Comparison of ENCODE assay signal across 8 mouse cellular contexts in the genomic region with DNA sequence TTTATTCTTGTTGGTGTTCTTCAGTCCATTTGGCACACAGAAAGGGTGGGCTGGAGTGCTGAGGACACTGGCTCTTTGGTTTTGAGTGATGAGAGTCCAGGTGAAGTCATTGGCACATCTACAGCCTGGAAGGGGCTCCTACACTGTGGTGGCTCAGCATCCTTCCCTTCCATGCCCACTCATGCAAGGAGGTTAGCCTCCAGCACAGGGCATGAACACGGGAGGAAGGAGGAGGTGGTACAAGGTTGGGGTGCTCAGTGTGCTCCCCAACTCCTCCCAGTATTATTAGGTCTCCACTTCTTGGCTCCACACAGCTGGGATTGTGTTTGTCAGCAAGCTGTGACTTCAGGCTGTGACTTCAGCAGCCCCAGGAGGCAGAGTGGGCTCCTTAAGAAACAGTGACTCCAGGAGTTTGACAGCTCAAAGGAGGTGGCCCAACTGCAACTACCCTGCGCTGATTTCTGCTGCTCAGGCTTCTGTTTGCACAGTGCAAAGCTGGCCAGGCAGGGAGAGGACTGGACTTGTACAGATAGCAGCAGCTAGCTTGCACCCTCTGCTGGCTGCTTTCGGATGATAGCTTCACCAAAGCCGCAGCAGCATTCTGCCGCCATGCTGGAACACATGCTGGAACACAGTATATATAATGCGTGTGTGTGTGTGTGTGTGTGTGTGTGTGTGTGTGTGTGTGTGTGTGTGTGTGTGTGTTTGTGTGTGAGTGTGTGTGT. TPM values are rescaled to one million over a fixed set of nuclear protein-coding genes. Genes with fewer than 3 reads are reported as not detected.
DNase-seq lines count a peak whose midpoint lies in the region; ATAC-seq and TF ChIP-seq lines count a peak whose summit lies in the region.

No protein-coding gene starts in this region.

- H3K4me2 ChIP-seq in lung, postnatal 0 days (replicated peaks; ENCODE audit: low read depth, low read length): no peak overlapping the region

- no peak overlapping the region for H3K4me3 ChIP-seq in hindbrain, embryonic 10.5 days
- H3K4me3 ChIP-seq in lung, postnatal 0 days (ENCODE audit: low read depth, low read length): no peak overlapping the region

- peak; percentile 65 for DNase-seq in WW6 (ENCODE audit: low read depth, low spot score)
- peak; percentile 93 to 94 for DNase-seq in cerebellum, postnatal 10 days
- DNase-seq in frontal cortex, postnatal 10 days (ENCODE audit: low spot score in 2 of 2): peak; percentile 59 to 80
- peak; percentile 86 for DNase-seq in hindbrain, embryonic 10.5 days (ENCODE audit: low spot score)
- DNase-seq in layer of hippocampus, postnatal 25 days (ENCODE audit: extremely low spot score in 1 of 2, low spot score in 1 of 2): peak; percentile 59 to 78
- peak; percentile 93 for DNase-seq in lung, postnatal 0 days (ENCODE audit: low spot score)
- peak; percentile 70 for DNase-seq in retina, postnatal 7 days (ENCODE audit: low read depth, low spot score)

- H3K36me3 ChIP-seq in hindbrain, embryonic 10.5 days: no peaks in the 10 kb centered on the region
- no peaks in the 10 kb centered on the region for H3K36me3 ChIP-seq in lung, postnatal 0 days (ENCODE audit: insufficient read depth, low read length)

- peak; percentile 87 for ATAC-seq in lung, postnatal 0 days
- no peak for ATAC-seq in inflammation-experienced regulatory T-cells, adult 6 months

- TF ChIP-seq CTCF in lung, postnatal 0 days (IDR thresholded peaks at IDR 0.05): peak; percentile 96

- peaks cover 18% of the 10 kb centered on the region for H3K4me1 ChIP-seq in hindbrain, embryonic 10.5 days (replicated peaks)
- no peaks in the 10 kb centered on the region for H3K4me1 ChIP-seq in lung, postnatal 0 days (ENCODE audit: insufficient read depth, low read depth, low read length)

- no peaks in the 10 kb centered on the region for H3K9me3 ChIP-seq in hindbrain, embryonic 10.5 days
- H3K9me3 ChIP-seq in lung, postnatal 0 days (ENCODE audit: low read length): no peaks in the 10 kb centered on the region

- TF ChIP-seq EP300 in lung, postnatal 0 days (IDR thresholded peaks at IDR 0.05): no peak

- H3K27me3 ChIP-seq in hindbrain, embryonic 10.5 days (ENCODE audit: insufficient read depth, poor library complexity, severe bottlenecking): no peaks in the 10 kb centered on the region; the same call in 1 of the 2 replicates
- H3K27me3 ChIP-seq in lung, postnatal 0 days (replicated peaks; ENCODE audit: insufficient read depth, low read length): no peaks in the 10 kb centered on the region

- 0 out of 2 replicates have a peak overlapping the region, but pooled peaks have one; percentile 12 for H3K27ac ChIP-seq in hindbrain, embryonic 10.5 days
- no peak overlapping the region for H3K27ac ChIP-seq in lung, postnatal 0 days (ENCODE audit: low read length)

- WGBS in hindbrain, embryonic 10.5 days: 16% methylated on average over 6 of the region's 6 CpGs
- 8% methylated on average over 6 of the region's 6 CpGs for WGBS in lung, postnatal 0 days

- H3K9ac ChIP-seq in lung, postnatal 0 days (replicated peaks; ENCODE audit: low read depth): no peak overlapping the region

RNA-seq across cellular contexts. Expression of a gene that starts 22.1 kb away (rescaled TPM):
- 66.4 and 76.6 TPM in 2 replicates for polyA plus RNA-seq in hindbrain, embryonic 10.5 days (2016; fragmentation: Nextera tagmentation; extraction: Ambion mirVana)
- 10 to 100 TPM; 42.9 to 44.9 TPM for total RNA-seq in layer of hippocampus, postnatal 25 days (2021)
- 27.9 and 32.1 TPM in 2 replicates for polyA plus RNA-seq in lung, postnatal 0 days (2015; fragmentation: Nextera tagmentation; extraction: Ambion mirVana)
- 10 to 100 TPM; 15.9 to 21.4 (median 16.9) TPM for polyA plus RNA-seq in inflammation-experienced regulatory T-cells, adult 6 months (2017; shearing (Covaris generic))
